Mouse (Mus musculus) 3134 (cell line): ENCODE measurements at regions not wholly inside any gene's neighbourhood (a gene's known extent, or its start where the extent isn't known, plus 50 kb on each side); places are given as distances from the start of the nearest gene placed in this dataset.
A peak's percentile ranks its signal among the peaks of the same experiment; 100 is the strongest.

Experiments
- DNase-seq: peaks from one replicate; pipeline ENCODE4 v3.0.0-alpha.2; 2011; ENCODE audit warnings: low spot score; ENCODE audit not compliant: insufficient read length; ENCODE audit errors: extremely low read depth

GRCm38 (mm10) chr2:55817273-55817672 is 381.5 kb downstream of the Kcnj3 start:
- no peak for DNase-seq

DNA sequence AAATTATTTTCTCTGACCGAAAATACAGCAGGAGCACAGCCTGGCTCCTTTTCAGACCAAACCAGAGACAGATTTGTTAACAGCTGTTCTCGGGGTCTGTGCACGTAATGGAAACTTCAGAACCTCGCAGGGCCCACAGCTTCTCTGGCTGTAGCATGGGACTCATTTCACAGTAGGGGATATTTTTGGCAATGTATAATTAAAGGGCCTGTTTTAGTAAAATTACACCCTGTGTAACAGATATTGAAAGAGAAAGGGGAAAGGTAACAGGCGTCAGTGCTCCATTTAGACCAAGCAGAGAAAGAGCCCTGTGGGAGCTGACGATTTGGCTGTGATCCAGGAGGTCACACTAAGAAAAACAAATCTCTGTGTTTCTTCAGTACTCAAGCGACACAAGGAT is 382.4 kb downstream of the Kcnj3 start:
- DNase-seq: no peak

- DNase-seq: peak; percentile 16
These were observed 387.0 kb downstream of the Kcnj3 start for GRCm38 (mm10) chr2:55822726-55823125.

- DNase-seq: no peak
These were observed 405.8 kb downstream of the Kcnj3 start for GRCm38 (mm10) chr2:55841521-55841920.

- DNase-seq: no peak
These were observed 411.1 kb downstream of the Kcnj3 start for GRCm38 (mm10) chr2:55846832-55847382.

- no peak for DNase-seq
These were observed 426.7 kb downstream of the Kcnj3 start for GRCm38 (mm10) chr2:55862479-55862878.

GRCm38 (mm10) chr2:55889976-55890375 is 454.2 kb downstream of the Kcnj3 start:
- DNase-seq: no peak

- DNase-seq: no peak
These were observed 457.2 kb downstream of the Kcnj3 start for GRCm38 (mm10) chr2:55892821-55893535.

DNA sequence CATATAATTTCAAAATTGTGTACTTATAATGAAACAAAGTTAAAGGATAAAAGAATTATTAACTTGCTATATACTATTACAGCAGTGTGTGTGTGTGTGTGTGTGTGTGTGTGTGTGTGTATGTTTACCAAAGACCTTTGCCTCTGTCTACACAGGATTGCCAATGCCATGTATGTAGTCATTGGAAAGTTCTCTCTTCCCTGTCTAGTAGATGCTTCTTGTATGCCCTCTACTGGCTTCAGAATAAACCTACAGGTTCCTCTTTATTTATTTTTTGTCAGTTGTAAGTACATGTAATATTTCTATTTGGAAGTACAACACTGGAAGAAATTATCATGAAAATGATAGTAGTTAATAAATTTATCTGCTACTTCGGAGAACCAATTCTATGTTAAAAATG is 484.5 kb downstream of the Kcnj3 start:
- peak; percentile 2 for DNase-seq
